Mouse (Mus musculus): ENCODE data around the gene Zfp286.

Zfp286 gene

DNA sequence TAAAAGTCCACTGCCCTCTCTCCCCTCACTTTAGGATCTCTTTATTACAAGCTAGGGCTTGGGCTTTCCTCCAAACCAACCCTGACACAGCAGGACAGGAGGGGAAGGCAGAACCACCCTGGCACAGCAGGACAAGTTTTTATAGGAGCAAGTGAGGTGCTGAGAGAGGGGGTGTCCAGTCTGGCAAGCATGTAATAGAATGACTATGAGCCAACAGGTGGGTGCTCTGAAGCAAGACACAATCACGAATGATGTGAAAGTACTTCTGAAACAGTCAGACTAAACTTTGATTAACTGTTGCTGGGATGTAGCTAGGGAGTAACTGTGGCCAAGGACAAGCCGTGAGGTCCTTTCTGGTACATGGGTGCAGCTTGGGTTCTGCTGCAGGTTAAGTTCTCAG lies 83.1 kb downstream of the Zfp286 start:
- DNase-seq (ENCODE audit: low spot score in 2 of 2) = no peak
